Mouse (Mus musculus) myocyte (in vitro differentiated cells): ENCODE data around the gene Tbk1.

Experiments
- CEBPB ChIP-seq: IDR thresholded peaks from 2 replicates; pipeline ENCODE4 v1.6.1; 2011; ENCODE audit warnings: mild to moderate bottlenecking, moderate library complexity; ENCODE audit not compliant: poor library complexity, insufficient read depth, severe bottlenecking
- E2F4 ChIP-seq: IDR thresholded peaks from one replicate; pipeline ENCODE4 v1.6.1; 2011; ENCODE audit warnings: mild to moderate bottlenecking, control low read depth, moderate library complexity; ENCODE audit not compliant: insufficient read depth
- MAX ChIP-seq: IDR thresholded peaks from one replicate; pipeline ENCODE4 v1.6.1; 2011; ENCODE audit warnings: low read depth, mild to moderate bottlenecking, control low read depth
- MYOG ChIP-seq, 3 experiments: IDR thresholded peaks; one replicate each; pipeline ENCODE4 v1.6.1; 2011; ENCODE audit warnings: control low read depth in 2 of 3, low read depth in 2 of 3, mild to moderate bottlenecking in 2 of 3; ENCODE audit not compliant: insufficient read length in 2 of 3, control insufficient read depth in 1 of 3, insufficient read depth in 1 of 3
- POLR2A ChIP-seq: IDR thresholded peaks from one replicate; pipeline ENCODE4 v1.6.1; 2011; ENCODE audit warnings: low read depth, mild to moderate bottlenecking, control low read depth, moderate library complexity; ENCODE audit not compliant: insufficient read length
- POLR2AphosphoS2 ChIP-seq: IDR thresholded peaks from one replicate; pipeline ENCODE4 v1.6.1; 2011; ENCODE audit warnings: low read depth, control low read depth; ENCODE audit not compliant: insufficient read length
- TCF12 ChIP-seq: IDR thresholded peaks from one replicate; pipeline ENCODE4 v1.6.1; 2011; ENCODE audit warnings: mild to moderate bottlenecking, control low read depth; ENCODE audit not compliant: poor library complexity, insufficient read depth, severe bottlenecking
- USF1 ChIP-seq: IDR thresholded peaks from one replicate; pipeline ENCODE4 v1.6.1; 2011; ENCODE audit warnings: low read depth, mild to moderate bottlenecking, control low read depth, moderate library complexity

DNA sequence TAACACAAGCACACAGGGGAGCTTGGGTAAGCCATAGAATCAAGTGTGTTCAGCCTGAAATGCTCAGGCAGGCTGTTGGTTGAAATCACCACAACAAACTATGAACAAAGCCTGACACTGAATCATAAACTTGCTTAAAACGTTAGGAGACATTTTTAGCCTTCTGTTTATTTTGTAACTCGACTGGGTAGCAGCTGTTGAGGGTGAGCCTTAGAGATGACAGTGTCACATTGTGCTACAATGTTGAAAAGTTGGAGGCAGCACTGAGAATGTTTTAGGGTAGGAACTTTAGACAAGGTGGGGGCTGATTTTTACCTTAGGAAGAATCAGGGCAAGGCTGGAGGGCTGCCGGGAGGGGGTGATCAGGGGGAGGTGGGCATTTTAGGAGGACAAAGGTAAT is 58.1 kb downstream of the Tbk1 start:
- TF ChIP-seq POLR2A (no peak), POLR2AphosphoS2 (no peak), CEBPB (no peak), MYOG (IDR thresholded peaks at IDR 0.05; ENCODE audit: control insufficient read depth in 1 of 3, insufficient read depth in 1 of 3, insufficient read length in 2 of 3, low read depth in 2 of 3) (peak in 1 of 3 experiments; percentile 86), TCF12 (peak; percentile 32), MAX (no peak), USF1 (no peak), E2F4 (no peak)
